Mouse (Mus musculus) CD4-positive helper T cell, adult 2 months (primary cell): ENCODE measurements around the gene Zfp488.

Experiments
- DNase-seq: peaks from one replicate; pipeline ENCODE4 v3.0.0-alpha.2; 2012; ENCODE audit warnings: low read depth, missing footprints, low spot score

Gene Zfp488

DNA sequence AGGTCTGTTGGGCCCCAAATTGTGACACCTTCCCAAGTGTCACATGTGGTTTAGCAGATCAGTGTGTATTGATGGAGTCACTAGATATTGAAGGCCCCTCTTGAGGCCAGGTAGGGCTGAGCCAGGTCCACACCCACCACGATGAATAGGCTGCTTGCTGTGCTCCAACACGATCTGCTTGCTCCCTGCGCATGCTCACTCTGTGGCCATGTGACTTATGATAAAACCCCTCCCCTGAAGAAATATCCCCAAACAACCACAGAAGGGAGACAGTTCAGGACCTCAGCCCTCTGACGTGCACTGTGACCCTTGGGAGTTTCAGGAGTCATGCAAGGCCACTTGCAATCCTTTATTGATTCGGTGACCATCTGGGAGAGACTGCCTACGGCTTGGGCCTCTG is 32.4 kb downstream of the Zfp488 start:
- DNase-seq = no peak

DNA sequence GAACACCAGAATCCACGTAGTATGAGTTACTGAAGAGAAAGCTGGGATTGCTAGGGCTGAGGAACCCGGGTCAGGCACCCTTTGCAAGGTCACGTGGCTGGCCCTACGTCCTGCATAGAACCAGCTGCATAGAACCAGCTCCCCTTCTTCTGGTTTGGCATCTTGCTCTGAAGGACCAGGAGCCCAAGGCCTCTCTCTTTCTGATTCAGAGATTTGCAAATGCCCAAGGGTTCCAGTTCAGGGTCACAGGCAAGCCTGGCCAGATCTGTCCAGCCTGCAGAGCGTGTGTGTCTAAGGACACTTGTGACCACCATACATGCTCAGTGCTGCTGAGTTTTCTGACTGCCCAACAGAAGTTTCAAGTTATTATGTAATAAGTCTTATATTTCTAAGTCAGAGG is 36.3 kb downstream of the Zfp488 start:
- no peak for DNase-seq

DNA sequence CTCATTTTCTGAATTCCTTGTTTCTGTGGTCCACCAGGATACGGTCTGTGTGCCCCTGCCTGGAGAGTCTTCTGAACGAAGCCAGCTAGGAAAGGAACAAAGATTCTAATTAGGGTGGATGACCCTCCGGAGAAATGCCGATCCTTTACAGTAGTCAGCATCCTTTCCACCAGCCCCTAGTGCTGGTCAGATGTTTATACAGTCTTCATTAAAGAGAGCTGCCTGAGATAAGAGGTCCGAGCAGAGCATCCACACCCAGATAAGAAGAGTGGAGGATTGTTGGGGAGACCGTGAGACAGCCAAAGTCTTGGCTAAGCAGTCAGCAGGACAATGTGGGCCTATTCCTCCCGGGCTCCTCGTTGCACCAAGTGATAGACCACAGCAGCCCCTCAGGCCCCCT is 37.8 kb downstream of the Zfp488 start, which contains the start of gene Gdf2:
Gene Gdf2, plus strand, starts transcription at position 301 of the 400 bp plus-strand sequence.
- no peak for DNase-seq

DNA sequence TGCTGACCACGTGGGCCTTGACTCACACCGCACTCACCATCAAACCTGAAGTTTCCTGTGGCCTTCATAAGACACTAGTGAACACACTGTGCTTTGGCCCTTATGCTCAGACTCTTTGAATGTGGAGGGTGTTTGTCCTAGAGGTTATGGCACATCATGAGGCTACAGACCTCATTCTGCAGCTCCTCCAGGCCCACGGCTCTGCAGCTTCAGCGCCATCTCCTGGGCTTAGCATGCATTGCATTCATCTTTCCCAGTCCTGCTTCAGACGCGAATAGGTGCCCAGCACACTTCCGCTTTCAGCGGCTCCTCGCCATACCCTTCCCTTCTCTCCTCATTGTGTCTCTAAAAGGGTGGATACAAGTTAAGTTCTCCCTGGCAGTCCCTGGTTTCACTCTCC is 39.4 kb downstream of the Zfp488 start:
- DNase-seq = no peak

DNA sequence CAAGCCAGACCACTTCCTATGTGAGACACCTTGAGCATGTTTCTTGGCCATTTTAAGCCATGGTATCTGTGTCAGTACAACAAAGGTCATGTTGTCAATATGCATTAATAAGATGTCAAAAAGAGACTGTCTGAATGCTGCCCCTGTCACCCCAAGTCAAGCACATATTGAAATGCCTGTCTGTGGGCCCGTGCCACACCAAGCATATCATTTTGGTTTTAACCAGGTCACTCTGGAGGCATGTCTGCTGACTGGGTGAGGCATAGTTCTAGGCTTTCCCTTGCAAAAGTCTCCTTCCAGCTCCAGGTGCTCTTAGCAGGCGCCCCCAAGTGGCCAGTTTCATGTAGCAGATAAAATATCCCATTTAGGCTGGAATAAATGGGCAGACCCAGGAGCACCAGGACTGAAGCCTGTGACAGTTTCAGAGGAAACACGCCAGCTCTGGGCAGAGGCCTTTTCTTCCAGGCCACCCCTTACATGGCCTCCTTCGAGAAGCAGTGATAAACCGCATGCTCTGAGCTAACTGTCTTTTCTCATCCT is 44.7 kb downstream of the Zfp488 start:
- no peak for DNase-seq

DNA sequence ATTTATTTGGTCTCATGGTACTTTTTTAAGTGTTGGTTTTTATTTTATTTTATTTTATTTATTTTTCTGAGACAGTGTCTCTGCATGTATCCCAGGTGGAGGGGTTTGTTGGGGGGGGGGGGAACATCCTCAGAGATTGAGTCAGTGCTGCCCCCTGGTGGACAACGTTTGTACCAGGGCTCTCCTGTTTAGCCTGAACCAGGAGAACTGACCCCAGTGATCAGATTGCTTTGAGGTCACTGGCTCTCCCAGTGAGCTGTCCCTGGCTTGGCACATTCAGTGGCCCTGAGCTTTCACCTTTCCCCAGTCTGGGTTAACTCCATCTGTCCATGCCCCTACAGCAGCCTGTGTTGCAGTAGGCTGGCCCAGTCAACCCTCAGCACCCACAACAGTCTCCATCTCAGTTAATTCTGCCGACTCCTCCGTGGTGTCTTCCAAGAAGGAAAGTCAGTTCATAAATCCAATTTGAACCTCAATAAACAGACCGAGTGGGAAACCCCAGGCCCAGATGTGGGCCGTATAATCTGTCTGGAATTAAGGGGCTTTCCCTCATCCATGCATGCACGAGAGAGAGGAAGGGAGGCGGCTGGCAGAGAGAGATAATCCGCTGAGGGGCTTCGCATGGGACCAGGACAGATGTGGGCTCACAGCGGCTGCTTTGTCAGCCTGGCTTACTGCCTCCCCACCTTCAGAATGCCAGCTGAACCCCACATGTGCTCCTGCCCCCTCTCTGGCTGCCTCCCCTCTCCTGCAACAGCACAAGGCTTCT is 45.4 kb downstream of the Zfp488 start:
- DNase-seq = no peak

DNA sequence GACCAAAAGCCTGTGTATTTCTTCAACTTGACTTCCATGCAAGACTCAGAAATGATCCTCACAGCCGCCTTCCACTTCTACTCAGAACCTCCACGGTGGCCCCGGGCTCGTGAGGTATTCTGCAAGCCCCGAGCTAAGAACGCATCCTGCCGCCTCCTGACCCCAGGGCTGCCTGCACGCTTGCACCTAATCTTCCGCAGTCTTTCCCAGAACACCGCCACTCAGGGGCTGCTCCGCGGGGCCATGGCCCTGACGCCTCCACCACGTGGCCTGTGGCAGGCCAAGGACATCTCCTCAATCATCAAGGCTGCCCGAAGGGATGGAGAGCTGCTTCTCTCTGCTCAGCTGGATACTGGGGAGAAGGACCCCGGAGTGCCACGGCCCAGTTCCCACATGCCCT is 46.7 kb downstream of the Zfp488 start:
- DNase-seq = no peak

DNA sequence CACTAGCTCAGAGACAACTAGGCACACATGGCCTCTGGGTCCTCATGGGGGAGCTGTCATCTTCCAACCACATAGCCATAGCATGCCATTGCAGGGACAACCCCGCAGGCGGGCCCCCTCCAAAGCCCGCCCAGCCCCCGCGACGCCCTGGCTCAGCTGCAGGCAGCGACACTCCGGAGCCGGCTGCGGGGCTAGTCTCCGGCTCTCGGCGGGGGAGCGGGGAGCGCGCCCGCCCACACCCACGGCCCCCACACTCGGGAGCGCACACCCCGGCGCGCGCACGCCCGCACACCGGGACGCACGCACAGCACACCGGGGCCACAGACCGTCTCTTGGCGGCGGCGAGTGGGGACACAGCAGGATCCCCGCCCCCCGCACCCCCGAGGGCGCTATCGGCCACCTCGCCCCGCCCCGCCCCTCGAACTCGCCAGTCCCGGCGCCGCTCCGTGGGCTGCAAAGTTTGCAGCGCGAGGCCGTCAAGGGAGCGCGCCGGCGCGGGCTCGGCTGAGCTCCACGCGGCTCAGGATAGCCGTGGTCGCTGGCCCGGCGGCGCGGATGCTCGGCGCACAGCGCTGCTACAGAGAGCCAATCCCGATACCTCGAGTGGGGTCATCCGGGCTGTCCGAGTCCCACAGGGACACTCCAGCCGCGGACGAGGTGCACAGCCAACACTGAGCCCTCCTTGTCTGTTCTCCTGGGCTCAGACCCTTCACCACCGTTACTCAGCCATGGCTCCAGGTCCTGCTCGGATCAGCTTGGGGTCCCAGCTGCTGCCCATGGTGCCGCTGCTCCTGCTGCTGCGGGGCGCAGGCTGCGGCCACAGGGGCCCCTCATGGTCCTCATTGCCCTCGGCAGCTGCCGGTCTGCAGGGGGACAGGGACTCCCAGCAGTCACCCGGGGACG is 55.1 kb downstream of the Zfp488 start, which contains the start of gene Gdf10:
Gene Gdf10, plus strand, starts transcription at position 420 of the 903 bp plus-strand sequence.
- no peak for DNase-seq

DNA sequence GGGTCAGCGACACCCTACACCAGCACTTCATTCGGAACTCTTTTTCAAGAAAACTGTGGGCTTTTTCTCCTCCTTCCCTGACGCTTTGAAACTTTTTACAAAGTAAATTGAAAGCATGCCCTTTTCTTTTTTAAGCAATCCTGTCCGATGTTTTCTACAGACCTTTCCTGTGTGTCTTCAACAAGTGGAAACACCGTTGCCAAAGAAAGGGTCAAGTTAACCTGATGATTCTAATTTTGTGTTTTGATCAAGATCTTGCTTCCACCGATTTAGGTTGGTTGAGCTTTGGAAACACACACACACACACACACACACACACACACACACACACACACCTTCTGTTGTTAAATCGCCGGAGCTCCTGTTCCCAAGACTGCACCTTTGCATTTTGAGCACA is 55.8 kb downstream of the Zfp488 start:
- no peak for DNase-seq

DNA sequence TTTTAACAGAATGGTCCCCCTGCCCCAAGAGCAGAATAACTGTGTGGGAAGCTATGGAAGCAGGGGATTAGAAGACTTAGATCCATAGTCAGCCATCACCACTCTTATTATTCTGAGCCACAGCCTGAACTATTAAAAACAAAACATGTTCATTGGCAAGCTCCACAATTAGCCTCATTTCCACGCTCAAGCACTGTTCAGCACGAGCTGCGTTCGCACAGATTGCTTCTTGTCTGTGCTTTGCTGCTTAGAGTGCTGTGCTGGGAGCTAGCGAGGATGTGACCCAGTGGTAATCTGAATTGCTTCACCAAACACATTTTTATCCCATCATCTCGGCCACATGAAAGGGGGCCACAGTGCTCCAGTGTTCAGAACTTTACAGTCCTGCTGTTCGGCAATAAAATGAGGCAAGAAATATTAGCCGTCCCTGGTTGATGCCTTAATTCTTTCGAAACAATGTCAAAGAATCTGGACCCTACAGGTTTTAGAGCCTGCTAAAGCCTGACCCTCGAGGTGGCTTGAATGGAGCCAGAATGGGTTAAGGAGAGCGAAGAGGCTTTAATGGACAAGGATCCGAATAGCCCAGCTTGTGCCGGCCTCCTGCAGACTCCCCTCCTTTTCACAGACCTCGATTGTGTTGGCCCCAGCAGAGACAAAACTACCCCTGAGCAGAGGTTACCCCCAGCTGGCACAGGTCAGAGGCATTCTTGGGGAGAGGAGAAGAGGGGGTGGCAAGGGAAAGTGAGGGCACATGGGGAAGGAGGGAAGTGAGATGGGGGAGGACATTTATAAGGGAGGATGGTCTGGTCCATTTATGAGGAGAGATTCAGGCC is 57.6 kb downstream of the Zfp488 start:
- DNase-seq = no peak
